Mouse (Mus musculus): Measurements from ENCODE around the gene Atxn2.

- no peak for TF ChIP-seq POLR2A (IDR thresholded peaks at IDR 0.05; ENCODE audit: borderline replicate concordance, control insufficient read depth, low read depth, low read length)
- TF ChIP-seq CTCF (IDR thresholded peaks at IDR 0.05; ENCODE audit: control insufficient read depth, insufficient read depth, low read length): no peak
Observed at GRCm38 (mm10) chr5:121767564-121767963, 56.4 kb downstream of the Atxn2 start.
